8 mouse cellular contexts compared by ENCODE assay signal in genomic region chr12:100337351-100338018, GRCm38 (mm10).
DNase-seq lines count a peak whose midpoint lies in the region; ATAC-seq lines count a peak whose summit lies in the region.

No protein-coding gene starts in this region.

- ATAC-seq in neural tube, embryonic 11.5 days (ENCODE audit: insufficient read depth, low FRiP score, low TSS enrichment), result no peak
- 0 out of 2 replicates have a peak, but pooled peaks have one; percentile 39 for ATAC-seq in common myeloid progenitor, adult 5-6 weeks (replicated peaks; ENCODE audit: low read depth, poor library complexity, severe bottlenecking)
- ATAC-seq in lung, embryonic 16.5 days (ENCODE audit: low read depth), result peak; percentile 51; the same call in 1 of the 2 replicates
- peak; percentile 70; the same call in 1 of the 2 replicates for ATAC-seq in stomach, embryonic 15.5 days (ENCODE audit: insufficient read depth, low FRiP score, low read depth)

- H3K4me3 ChIP-seq in neural tube, embryonic 11.5 days (ENCODE audit: low read depth, low read length), result no peak overlapping the region
- no peak overlapping the region for H3K4me3 ChIP-seq in lung, embryonic 16.5 days (ENCODE audit: low read length)
- no peak overlapping the region for H3K4me3 ChIP-seq in stomach, embryonic 15.5 days (replicated peaks)

- intact Hi-C loops in heart, postnatal 25 days (cut with DNase I), result loop anchor here (2.0 to 5.0 kb wide), 2 partner anchors 135 to 205 kb away; no protein-coding TSS in a partner anchor

- H3K4me1 ChIP-seq in neural tube, embryonic 11.5 days (ENCODE audit: control insufficient read depth, insufficient read depth, low read length), result no peaks in the 10 kb centered on the region
- H3K4me1 ChIP-seq in lung, embryonic 16.5 days (replicated peaks; ENCODE audit: control insufficient read depth, insufficient read depth, low read length), result no peaks in the 10 kb centered on the region
- no peaks in the 10 kb centered on the region for H3K4me1 ChIP-seq in stomach, embryonic 15.5 days

- no peaks in the 10 kb centered on the region for H3K9me3 ChIP-seq in neural tube, embryonic 11.5 days (ENCODE audit: control insufficient read depth, low read length)
- H3K9me3 ChIP-seq in lung, embryonic 16.5 days (ENCODE audit: control insufficient read depth, low read length), result no peaks in the 10 kb centered on the region
- no peaks in the 10 kb centered on the region for H3K9me3 ChIP-seq in stomach, embryonic 15.5 days

- no peaks in the 10 kb centered on the region for H3K27me3 ChIP-seq in neural tube, embryonic 11.5 days (ENCODE audit: control insufficient read depth, insufficient read depth, low read length)
- no peaks in the 10 kb centered on the region for H3K27me3 ChIP-seq in lung, embryonic 16.5 days (ENCODE audit: control insufficient read depth, insufficient read depth, low read depth, low read length)
- no peaks in the 10 kb centered on the region for H3K27me3 ChIP-seq in stomach, embryonic 15.5 days (replicated peaks)

- peak; percentile 31 for DNase-seq in neural tube, embryonic 11.5 days (ENCODE audit: low spot score)
- no peak for DNase-seq in neural tube, embryonic 10.5 days (ENCODE audit: extremely low spot score, low spot score)
- DNase-seq in frontal cortex, postnatal 10 days (ENCODE audit: low spot score in 2 of 2), result no peak
- no peak for DNase-seq in right cerebral cortex, adult 18-20 months
- DNase-seq in heart, postnatal 25 days (ENCODE audit: low spot score), result no peak

- H3K27ac ChIP-seq in neural tube, embryonic 11.5 days (ENCODE audit: low read depth, low read length), result no peak overlapping the region
- no peak overlapping the region for H3K27ac ChIP-seq in lung, embryonic 16.5 days (ENCODE audit: low read length)
- no peak overlapping the region for H3K27ac ChIP-seq in stomach, embryonic 15.5 days

- H3K9ac ChIP-seq in neural tube, embryonic 11.5 days (ENCODE audit: low read length), result no peak overlapping the region
- H3K9ac ChIP-seq in lung, embryonic 16.5 days (ENCODE audit: low read length), result no peak overlapping the region
- H3K9ac ChIP-seq in stomach, embryonic 15.5 days, result no peak overlapping the region

- no peaks in the 10 kb centered on the region for H3K36me3 ChIP-seq in neural tube, embryonic 11.5 days (ENCODE audit: control insufficient read depth, insufficient read depth, low read length)
- no peaks in the 10 kb centered on the region for H3K36me3 ChIP-seq in lung, embryonic 16.5 days (ENCODE audit: control insufficient read depth, insufficient read depth, low read length)
- H3K36me3 ChIP-seq in stomach, embryonic 15.5 days, result no peaks in the 10 kb centered on the region

- no peak overlapping the region for H3K4me2 ChIP-seq in neural tube, embryonic 11.5 days (ENCODE audit: low read depth)
- H3K4me2 ChIP-seq in lung, embryonic 16.5 days (ENCODE audit: low read depth, low read length), result no peak overlapping the region
- H3K4me2 ChIP-seq in stomach, embryonic 15.5 days, result no peak overlapping the region

- 59% methylated on average over 5 of the region's 5 CpGs for WGBS in neural tube, embryonic 11.5 days
- WGBS in lung, embryonic 16.5 days, result 68% methylated on average over 5 of the region's 5 CpGs
- WGBS in stomach, embryonic 15.5 days, result 74% methylated on average over 5 of the region's 5 CpGs
